Mouse (Mus musculus): ENCODE measurements around the gene B3gnt3.

B3gnt3 gene

DNA sequence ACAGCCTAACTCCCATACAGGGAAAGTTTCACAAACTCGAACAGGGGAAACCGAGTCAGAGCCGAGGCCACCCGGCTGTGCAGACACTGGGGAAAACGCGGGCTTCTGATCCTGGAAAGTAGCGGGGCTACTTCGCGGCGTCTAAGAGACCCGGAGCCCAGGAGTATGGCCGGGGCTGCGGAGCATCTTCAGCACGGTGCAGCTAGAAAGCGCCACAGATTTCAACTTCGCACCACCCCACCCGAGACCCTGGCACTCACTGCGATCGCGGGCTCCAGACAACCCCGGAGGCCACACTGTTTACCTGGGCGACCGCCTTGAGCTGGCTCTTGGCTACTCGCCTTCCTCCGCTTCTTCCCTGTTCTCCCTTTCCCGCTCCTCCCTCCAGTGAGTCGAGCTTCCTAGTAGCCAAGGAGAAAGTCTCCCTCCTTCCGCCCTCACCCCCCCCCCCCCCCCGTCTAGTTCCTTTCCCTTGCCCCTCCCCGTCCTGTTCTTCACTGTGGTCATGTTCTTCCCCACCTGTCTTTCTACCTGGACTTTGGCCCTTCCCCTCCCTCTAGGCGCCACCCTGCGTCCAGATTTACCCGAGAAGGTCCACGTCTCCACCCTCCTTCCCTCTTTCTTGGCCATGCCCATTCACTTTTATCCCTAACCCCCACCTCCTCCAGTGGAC, at the start of gene B3gnt3:
B3gnt3 (minus strand) TSS at position 376 of the 673 bp plus-strand sequence.
- in situ Hi-C loops (cut with MboI; ENCODE audit: unreplicated experiment in 2 of 2): loop anchor here (5.0 to 25.0 kb wide), 3 partner anchors 36 to 663 kb away; no protein-coding TSS in a partner anchor

DNA sequence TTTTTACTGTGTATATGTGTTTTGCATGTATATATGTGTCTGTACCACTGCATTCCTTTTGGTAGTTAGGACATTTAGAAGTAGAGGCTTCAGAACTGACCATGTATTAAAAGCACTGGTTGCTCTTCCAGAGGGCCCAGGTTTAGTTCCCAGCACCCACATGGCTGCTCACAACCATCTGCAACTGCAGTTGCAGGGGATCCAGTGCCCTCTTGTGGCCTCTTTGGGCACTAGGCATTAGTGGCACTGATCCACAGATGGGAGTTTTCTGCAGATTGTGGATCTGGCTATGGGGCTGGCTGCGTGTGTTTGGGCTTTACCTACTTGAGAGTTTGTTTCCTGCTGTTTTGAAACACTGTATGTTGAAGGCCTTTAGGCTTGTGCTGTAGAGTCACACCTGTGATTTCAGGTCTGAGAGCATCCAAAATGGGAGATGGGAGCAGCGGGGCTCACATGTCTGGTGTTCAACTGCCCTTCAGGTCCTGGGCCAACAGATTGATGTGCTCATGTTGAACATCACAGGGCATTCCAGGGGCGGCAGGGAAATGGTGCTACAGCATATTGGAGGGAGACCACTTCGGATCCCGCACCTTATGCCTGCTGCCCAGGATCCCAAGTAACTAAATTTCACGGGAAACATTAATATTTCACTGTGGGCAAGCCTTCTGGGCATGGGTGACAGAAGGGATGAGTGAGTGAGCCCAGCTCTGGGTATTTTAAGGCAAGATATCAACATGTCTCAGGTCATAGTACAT, 47.9 kb upstream of the B3gnt3 start:
- in situ Hi-C loops (cut with MboI; ENCODE audit: unreplicated experiment in 2 of 2): loop anchor here (5.0 to 10.0 kb wide), 4 partner anchors 225 to 462 kb away; no protein-coding TSS in a partner anchor

DNA sequence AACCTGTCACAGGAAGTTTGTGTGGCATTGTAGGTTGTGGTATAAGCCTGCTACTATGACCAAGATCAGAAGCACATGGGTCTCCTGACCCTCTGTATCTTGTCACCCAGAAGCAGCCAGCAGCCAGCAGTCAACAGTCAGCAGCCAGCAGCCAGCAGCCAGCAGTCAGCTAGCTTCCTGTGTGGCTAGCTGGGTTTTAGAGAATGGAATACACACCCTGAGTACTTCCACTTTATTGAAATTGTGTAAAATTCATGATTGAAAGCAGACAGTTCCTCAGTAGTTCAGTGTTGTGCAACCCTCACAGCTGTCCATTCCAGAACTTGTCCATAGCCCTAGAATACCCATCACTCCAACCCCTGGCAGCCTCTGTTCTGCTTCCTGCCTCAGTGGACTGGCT, 45.5 kb upstream of the B3gnt3 start:
- in situ Hi-C loops (cut with MboI; ENCODE audit: unreplicated experiment in 2 of 2): loop anchor here (5.0 kb wide), 1 partner anchor 460 kb away; no protein-coding TSS in a partner anchor

DNA sequence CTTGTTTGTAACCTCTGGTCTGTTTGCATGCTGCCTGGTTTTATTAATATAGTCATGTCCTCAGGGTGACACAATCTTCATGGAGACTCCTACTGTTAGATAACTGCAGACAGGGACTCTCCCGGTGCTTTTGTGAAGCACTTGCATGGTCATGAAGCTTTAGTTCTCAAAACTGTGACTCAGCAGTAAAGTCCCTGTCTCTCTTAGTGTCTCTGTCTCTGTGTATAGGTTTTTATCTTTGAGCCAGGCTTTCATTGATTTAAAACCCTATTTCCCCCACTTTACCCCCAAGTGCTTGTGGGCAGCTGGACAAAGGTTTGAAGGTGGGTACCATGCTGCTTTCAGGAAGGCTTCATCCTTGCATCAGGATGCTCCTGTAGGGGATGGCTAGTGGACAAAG, 43.7 kb upstream of the B3gnt3 start:
- in situ Hi-C loops (cut with MboI; ENCODE audit: unreplicated experiment in 2 of 2): loop anchor here (5.0 kb wide), 1 partner anchor 458 kb away; no protein-coding TSS in a partner anchor

DNA sequence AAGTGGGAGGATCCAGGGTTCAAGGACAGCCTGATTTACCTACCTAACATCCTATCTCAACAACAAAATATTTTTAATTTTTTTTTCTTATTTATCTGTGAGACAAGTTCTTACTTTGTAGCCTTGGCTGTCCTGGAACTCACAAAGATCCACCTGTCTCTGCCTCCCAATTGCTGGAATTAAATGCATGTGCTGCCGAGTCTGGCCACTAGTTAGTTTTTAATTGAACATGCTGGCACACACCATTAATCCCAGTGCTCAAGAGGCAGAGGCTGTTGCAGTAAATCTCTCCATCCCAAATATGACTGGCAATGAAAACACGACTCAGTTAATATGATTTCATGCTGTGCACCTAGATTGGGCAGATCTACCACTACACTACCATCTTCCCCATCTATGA, 41.2 kb upstream of the B3gnt3 start:
- in situ Hi-C loops (cut with MboI; ENCODE audit: unreplicated experiment in 2 of 2): no loop called here

DNA sequence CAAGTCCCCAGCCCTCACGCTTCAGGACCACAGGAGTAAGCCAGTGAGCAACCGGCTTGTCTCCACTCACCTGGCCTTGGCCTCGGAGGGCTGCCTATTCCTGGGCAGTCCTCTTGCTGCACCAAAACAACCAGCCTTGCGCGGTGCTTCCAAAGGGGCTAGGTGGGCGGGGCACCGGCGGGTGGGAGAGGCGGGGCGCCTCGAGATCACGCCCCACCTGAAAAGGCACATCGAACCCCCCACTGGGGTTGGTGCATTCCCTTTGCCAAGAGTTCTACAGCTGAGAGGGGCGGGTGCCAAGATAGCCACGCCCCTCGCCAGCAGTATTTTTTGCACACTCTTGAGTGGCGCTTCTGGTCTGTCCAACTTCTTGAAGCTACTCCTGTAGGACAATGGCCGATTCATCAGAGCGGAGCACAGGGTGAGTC, 40.1 kb upstream of the B3gnt3 start:
- in situ Hi-C loops (cut with MboI; ENCODE audit: unreplicated experiment in 2 of 2): no loop called here

DNA sequence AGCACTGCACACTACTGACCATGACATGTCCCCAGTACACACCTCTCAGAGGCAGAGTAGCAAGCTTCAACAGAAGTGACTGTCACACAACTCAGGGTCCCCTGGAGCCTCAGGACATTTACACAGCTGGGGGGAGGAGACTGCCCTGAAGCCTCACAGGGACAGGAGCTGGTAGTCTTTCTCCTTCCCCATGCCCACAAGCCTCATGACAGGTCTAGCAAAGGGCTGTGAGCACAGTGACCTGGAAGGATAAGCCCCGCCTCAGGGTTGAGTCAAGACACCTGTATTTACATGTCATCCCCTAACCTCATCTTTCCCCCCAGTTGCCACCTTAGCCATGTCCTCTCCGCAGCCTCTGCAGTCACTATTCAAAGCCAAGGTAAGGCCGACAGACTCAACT, 39.6 kb upstream of the B3gnt3 start:
- in situ Hi-C loops (cut with MboI; ENCODE audit: unreplicated experiment in 2 of 2): no loop called here

DNA sequence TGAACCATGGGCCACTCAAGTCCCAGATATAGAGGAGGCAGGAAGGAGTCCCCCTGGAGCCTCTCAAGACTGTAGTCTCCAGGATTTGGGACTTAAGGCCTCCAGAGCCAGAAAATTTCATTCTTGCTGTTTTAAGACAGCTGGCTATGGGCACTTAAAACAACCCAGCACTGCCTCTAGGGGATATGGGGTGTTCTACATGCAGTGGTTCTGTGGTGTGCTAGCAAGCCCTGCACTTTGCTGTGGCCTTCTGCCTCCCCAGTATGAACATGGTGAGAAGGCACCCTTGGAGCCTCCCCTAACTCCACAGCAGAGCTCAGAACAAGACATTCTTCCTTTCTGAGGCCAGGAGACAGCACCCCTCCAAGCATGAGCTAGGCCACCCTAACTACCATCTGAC, 36.7 kb upstream of the B3gnt3 start:
- in situ Hi-C loops (cut with MboI; ENCODE audit: unreplicated experiment in 2 of 2): loop anchor here (5.0 to 10.0 kb wide), 2 partner anchors 36 to 184 kb away; partner anchors contain the start of genes B3gnt3 (in 2 of the 2) and Tmem221 (in 1 of the 2)

DNA sequence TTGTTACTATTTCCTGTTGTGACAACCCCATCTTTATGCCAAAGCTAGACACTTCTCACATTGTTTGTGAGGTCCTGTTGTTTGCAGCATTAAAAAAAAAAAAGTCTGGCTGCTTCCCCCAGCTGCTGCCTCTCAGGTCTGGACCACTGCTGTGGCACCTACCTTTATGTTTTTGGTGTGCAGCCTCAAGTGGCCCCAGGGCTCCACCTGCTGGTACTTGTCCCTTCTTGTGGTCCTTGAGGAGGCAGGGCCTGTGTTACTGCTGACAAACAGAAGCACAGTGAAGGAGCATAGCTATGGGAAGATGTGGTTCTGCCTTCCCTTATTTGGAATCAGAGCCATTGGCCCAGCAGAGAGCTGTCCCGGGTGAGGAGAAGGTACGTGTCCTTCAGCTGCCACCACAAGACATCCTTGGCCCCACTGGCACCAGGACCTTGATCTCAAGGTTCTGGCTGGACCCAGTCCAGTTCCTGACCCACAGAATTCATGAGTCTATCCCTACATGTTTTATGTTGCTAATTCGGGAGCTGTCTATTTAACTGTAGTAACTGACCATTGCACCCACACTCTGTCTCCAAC, 30.2 kb upstream of the B3gnt3 start:
- in situ Hi-C loops (cut with MboI; ENCODE audit: unreplicated experiment in 2 of 2): loop anchor here in 1 of 2 experiments (10.0 kb wide), 1 partner anchor 177 kb away; the partner anchor contains the start of gene Tmem221

DNA sequence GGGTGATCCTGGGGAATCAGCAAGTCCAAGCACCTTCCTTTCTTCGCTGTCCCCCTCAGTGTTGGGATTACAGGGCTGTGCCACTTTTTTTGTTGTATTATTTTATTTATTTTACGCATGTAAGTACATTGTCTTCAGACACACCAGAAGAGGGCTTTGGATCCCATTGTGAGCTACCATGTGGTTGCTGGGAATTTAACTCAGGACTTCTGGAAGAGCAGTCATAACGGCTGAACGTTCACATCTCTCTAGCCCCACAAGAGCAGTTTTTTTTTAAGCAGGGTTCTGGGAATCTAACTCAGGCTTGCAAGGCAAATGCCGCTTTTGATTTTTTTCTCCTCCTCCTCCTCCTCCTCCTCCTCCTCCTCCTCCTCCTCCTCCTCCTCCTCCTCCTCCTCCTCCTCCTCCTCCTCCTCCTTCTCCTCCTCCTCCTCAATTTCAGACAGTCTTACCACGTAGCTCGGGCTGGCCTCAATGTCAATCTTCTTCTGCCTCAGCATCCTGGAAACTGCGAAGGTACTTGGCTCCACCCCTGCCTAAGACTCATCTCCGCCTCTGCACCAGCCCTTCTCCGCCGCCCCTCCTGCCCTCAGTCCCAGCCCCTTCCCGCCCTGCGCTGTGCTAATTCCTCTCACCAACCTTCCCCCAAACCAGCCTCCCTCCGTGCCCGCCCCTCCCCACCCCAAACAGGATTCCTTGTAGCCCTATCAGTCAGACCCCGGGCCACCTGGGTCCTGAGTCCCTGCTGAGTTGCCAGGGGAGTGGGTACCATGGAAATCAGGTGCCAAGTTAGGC, 27.4 kb upstream of the B3gnt3 start:
- in situ Hi-C loops (cut with MboI; ENCODE audit: unreplicated experiment in 2 of 2): no loop called here

DNA sequence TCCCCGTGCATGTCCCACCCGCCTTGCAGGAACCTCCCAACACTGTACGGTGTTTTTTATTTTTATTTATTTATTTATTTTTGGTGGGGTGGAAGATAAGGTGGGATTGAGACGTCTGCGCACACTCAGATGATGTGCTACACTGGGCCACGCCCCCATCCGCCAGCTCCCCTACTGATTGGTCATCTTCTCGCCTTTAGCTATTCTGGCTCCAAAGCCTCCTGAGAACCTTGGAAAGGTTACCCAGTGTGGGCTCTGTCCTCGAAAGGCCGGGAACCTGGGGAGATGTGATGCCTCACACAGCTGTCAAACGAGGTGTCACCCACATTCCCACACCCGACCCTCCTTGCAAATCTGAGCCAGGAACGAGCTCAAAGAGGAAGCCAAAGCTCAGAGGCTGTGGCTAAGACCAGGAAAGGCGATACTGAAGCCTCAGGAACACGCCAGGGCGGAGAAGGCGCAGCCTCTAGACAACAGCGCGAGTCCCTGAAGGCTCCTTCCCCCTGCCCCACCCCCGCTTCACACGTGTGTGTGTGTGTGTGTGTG, 26.7 kb upstream of the B3gnt3 start:
- in situ Hi-C loops (cut with MboI; ENCODE audit: unreplicated experiment in 2 of 2): no loop called here

DNA sequence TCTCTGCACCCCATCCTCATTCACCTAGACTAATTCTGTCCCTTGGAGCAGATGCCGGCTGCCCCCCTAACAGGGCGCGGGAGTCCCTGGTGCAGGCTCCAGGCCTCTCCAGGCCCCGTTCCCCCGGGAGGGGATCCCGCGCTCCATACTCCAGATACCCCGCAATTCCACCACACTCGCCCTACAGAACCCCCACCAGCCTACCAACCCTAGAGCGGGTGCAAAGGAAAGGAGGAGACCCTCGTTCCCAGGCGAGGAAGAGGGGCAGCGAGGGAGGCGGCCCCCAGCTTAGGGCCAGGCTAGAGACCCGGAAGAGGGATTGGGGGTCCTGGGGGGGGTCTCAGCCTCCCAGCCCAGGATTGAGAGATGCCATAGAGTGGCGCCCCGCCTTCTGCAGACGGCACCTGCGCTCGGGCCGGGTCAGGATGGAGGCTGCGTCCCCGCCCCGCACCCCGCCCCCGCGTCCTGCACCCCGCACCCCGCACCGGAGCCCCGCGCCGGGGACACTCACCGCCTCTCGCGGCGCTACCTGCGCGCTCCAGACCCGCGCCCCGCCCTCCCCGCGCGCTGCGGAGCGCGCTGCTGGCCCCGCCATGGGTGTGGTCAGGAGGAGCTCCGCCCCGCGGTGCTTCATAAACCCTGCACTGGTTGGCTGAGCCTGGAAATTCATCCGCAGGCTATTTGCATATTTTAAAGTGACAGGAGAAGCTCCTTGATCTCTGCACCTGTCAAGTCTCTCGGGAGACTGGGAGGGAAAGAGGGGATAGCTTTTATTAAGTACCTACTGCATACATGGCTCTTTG, 23.7 kb upstream of the B3gnt3 start, which contains the start of gene Fcho1:
Fcho1 (minus strand) TSS at position 595 of the 803 bp plus-strand sequence.
- in situ Hi-C loops (cut with MboI; ENCODE audit: unreplicated experiment in 2 of 2): no loop called here

DNA sequence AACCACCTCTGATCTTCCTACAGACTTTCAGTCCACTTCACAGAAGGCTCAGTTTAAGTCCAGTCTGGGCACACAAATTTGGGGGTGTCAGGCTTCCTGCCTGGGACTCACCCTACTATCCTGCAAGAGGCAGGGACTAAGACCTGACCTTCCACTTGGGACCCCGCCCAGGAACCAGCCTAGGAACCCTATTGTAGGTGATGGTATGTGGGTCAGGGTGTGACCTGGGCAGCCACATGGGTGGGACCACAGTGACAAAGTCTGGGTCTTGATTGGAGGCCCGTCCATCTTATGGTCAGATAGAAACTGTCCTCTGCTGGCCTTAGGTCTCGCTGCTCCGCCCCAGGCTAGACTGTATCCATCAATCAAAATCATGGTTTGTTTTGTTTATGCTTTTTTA, 22.8 kb upstream of the B3gnt3 start:
- in situ Hi-C loops (cut with MboI; ENCODE audit: unreplicated experiment in 2 of 2): loop anchor here in 1 of 2 experiments (25.0 kb wide), 1 partner anchor 587 kb away; no protein-coding TSS in a partner anchor

DNA sequence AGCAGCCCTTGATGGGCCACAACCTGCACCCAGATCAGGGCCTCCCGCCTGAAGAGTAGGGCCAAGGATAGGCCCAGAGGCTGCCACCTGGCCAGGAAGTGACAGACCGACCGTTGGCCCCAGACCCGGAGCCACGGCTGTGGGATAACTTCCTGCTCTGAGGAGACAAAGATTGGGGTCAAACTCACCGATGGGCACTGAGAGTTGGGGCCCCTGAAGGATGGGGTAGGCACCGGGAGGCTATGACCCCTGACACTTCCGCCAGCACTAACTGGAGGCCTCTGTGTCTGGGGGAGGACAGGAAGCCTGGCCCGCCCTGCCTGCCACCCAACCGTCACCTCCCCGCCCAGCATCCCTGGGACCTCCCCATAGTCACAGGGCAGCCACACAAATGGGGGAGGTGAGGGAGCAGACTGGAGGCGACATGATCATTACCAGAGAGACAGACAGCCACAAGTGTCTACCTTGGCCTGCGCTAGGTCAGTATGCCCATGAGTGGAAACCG, 21.5 kb upstream of the B3gnt3 start:
- in situ Hi-C loops (cut with MboI; ENCODE audit: unreplicated experiment in 2 of 2): loop anchor here in 1 of 2 experiments (25.0 kb wide), 1 partner anchor 586 kb away; no protein-coding TSS in a partner anchor

DNA sequence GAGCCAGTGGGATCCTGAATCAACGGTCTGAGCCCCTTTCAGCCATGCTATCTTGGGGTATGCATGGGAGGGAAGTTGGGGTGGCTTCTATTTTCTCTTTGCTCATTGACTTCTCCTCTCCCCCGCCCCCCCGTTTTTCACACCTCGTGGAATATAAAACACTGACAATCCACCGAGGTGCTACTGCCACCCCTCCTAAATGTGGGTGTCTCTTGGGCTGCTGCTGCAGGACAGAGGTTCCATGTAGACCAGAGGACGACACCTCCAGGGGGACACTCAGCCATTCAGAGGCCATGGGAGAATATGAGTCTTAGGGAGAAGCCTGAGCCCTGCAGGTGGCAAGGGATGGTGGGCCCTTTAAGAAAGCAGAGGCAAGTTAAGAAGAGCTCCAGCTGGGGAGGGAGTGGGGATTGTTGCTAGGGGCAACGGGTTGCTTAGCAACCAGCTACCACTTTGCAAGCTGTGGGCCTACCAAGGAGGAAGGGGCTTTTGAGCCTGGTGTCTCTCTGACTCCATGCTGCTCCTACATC, 18.4 kb upstream of the B3gnt3 start:
- in situ Hi-C loops (cut with MboI; ENCODE audit: unreplicated experiment in 2 of 2): loop anchor here in 1 of 2 experiments (25.0 kb wide), 1 partner anchor 583 kb away; no protein-coding TSS in a partner anchor

DNA sequence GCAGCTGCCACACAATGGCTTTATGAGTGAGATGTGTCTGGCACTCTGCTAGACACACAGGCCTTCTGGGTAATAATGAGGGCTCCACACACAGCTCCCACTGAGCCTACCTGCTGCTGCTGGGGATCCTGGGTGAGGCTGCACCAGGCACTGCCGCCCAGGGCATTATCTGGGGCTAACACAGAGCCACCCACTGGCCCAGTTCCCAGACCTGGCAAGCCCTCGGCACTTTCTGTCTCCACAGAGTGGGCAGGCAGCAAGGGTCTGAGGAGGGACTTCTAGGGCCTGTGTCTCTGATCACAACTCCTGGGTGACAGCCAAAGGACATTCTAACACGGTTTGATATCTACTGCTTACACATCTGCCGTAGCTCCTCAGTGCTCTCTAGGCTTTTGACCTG, 17.6 kb upstream of the B3gnt3 start:
- in situ Hi-C loops (cut with MboI; ENCODE audit: unreplicated experiment in 2 of 2): loop anchor here in 1 of 2 experiments (25.0 kb wide), 1 partner anchor 582 kb away; no protein-coding TSS in a partner anchor

DNA sequence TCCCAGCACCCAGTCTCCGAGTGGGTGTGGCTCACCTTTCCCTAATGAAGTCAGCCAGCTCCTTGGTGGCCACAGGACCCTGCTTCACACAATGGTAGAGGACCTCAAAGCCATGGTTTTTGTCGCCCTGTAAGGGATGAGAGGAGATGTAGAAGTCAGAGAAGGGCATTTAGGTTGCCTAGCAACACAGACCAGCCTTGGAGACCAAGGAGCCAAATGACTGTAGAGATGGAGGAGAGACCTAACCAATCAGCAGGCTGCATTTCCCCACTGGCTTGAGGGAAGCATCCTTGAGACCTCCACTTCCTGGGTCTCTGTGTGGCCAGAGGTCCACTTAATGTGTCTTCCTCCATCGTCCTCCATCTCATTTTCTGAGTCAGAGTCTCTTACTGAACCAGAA, 16.7 kb upstream of the B3gnt3 start:
- in situ Hi-C loops (cut with MboI; ENCODE audit: unreplicated experiment in 2 of 2): loop anchor here in 1 of 2 experiments (25.0 kb wide), 1 partner anchor 581 kb away; no protein-coding TSS in a partner anchor

DNA sequence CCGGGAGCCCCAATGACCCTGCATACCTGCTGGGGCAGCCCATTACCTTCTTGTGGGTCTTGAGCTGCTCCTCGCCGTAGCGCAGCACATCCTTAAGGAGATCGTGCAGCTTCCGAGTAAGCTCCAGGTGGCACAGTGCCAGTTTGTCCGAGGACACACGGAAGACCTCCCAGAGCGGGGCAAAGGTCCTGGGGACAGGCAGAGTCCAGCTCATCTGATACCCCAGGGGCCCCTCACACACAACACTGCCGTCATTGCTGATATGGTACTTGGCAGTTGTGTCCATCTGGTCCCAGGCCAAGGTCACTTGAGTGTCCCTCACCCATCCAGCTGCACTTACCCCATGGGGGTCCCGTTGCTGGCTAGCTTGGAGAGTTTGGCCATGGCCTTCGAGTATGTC, 15.5 kb upstream of the B3gnt3 start:
- in situ Hi-C loops (cut with MboI; ENCODE audit: unreplicated experiment in 2 of 2): loop anchor here in 1 of 2 experiments (25.0 kb wide), 1 partner anchor 580 kb away; no protein-coding TSS in a partner anchor
